Mouse (Mus musculus) stomach, postnatal 0 days (tissue): ENCODE results near the gene Olfr574.

Experiments used
- CTCF ChIP-seq: IDR thresholded peaks from 2 replicates; pipeline ENCODE4 v1.5.1; 2016; ENCODE audit warnings: antibody characterized with exemption, low read depth, mild to moderate bottlenecking, moderate library complexity
- EP300 ChIP-seq: optimal IDR thresholded peaks from 2 replicates; pipeline ENCODE3; 2016; ENCODE audit warnings: antibody characterized with exemption

DNA sequence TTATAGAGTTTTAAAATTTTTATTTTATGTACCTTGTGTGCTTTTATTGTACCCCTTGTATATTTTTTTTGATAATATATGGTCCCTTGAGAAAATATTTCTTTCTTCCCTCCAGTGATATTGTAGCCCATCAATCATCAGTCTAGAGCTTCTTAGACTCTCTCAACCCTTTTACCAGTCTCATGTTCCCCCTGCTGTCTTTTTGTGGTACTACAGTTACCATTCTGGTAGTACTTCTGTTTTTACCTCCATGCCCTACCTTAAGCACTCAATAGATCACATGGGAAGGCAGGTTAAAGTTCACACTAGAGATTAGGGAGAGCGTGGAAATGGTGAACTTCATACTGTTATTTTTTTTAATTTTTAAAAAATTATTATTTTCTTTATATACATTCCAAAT is 28.6 kb upstream of the Olfr574 start:
- TF ChIP-seq CTCF (peak; percentile 87), EP300 (no peak)
